Mouse (Mus musculus) ES-Bruce4 (cell line): ENCODE data around the gene Add1.

Experiments
- CTCF ChIP-seq: IDR thresholded peaks from one replicate; pipeline ENCODE4 v1.8.1; 2011; ENCODE audit warnings: low read depth, low read length
- EP300 ChIP-seq: IDR thresholded peaks from 2 replicates; pipeline ENCODE4 v1.6.1; 2011; ENCODE audit warnings: low read depth, low read length; ENCODE audit not compliant: insufficient read depth
- POLR2A ChIP-seq: IDR thresholded peaks from one replicate; pipeline ENCODE4 v1.8.1; 2011; ENCODE audit warnings: low read length; ENCODE audit not compliant: insufficient read depth

DNA sequence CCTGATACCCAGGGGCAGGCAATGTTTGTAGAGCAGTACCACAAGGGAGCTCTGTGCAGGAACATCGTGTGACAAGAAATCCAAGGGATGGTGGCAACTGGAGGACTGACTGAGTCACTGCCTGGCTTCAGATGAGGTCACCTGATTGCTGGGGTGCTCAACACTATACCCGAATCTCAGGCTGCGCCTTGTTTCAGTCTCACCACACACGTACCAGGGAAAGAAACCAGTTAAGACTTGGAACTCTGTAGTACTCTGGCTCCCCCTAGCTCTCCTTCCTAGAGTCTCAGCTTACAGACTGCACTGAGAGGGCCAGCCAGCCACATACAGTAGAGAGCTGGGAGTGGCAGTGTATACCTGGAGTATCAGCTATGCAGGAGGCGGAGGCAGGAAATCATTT, 69.5 kb downstream of the Add1 start:
- TF ChIP-seq CTCF: peak; percentile 62
- no peak for TF ChIP-seq POLR2A
- TF ChIP-seq EP300: no peak
